In the genomic region with DNA sequence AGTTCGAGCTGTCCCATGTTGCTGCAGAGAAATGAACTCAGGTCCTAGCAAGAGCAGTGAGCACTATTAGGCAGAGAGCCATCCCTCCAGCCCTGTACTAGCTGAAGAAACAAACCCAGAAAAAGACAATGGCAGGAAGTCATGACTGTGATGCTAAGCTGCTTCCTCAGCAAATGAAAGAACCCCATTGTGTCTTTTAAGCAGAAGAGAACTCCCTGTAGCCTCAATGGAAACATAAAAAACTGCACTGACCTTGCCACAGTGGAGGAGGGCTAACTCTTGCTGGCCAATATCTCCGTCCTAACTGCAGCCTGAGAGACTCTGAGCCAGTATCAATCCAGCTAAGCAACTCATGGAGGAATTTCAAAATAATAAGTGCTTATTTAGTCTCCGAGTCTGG, we compare ENCODE assay signal across 8 mouse cellular contexts. TPM values are rescaled to one million over a fixed set of nuclear protein-coding genes. Genes with fewer than 3 reads are reported as not detected.
A peak's percentile ranks its signal among the peaks of the same experiment; 100 is the strongest.
DNase-seq lines count a peak whose midpoint lies in the region; ATAC-seq and TF ChIP-seq lines count a peak whose summit lies in the region.

No protein-coding gene starts in this region.

- no peak for TF ChIP-seq POLR2A in ES-Bruce4 (IDR thresholded peaks at IDR 0.05; ENCODE audit: insufficient read depth, low read length)

- no peaks in the 10 kb centered on the region for H3K9me3 ChIP-seq in hindbrain, embryonic 10.5 days
- H3K9me3 ChIP-seq in hindbrain, embryonic 16.5 days (ENCODE audit: control insufficient read depth, low read length): no peaks in the 10 kb centered on the region
- H3K9me3 ChIP-seq in ES-Bruce4 (replicated peaks; ENCODE audit: control insufficient read depth, insufficient read depth, low read length, poor library complexity, severe bottlenecking): no peaks in the 10 kb centered on the region
- no peaks in the 10 kb centered on the region for H3K9me3 ChIP-seq in embryonic facial prominence, embryonic 15.5 days (replicated peaks)
- H3K9me3 ChIP-seq in lung, embryonic 16.5 days (ENCODE audit: control insufficient read depth, low read length): no peaks in the 10 kb centered on the region

- H3K4me2 ChIP-seq in hindbrain, embryonic 16.5 days (ENCODE audit: low read length): no peak overlapping the region
- H3K4me2 ChIP-seq in embryonic facial prominence, embryonic 15.5 days (replicated peaks): no peak overlapping the region
- no peak overlapping the region for H3K4me2 ChIP-seq in lung, embryonic 16.5 days (ENCODE audit: low read depth, low read length)

- H3K27me3 ChIP-seq in hindbrain, embryonic 10.5 days (ENCODE audit: insufficient read depth, poor library complexity, severe bottlenecking): no peaks in the 10 kb centered on the region
- no peaks in the 10 kb centered on the region for H3K27me3 ChIP-seq in hindbrain, embryonic 16.5 days (replicated peaks; ENCODE audit: control insufficient read depth, insufficient read depth, low read length)
- H3K27me3 ChIP-seq in ES-Bruce4 (ENCODE audit: control insufficient read depth, insufficient read depth, low read length, poor library complexity, severe bottlenecking): no peaks in the 10 kb centered on the region
- H3K27me3 ChIP-seq in embryonic facial prominence, embryonic 15.5 days: no peaks in the 10 kb centered on the region
- no peaks in the 10 kb centered on the region for H3K27me3 ChIP-seq in lung, embryonic 16.5 days (ENCODE audit: control insufficient read depth, insufficient read depth, low read depth, low read length)

- TF ChIP-seq EP300 in ES-Bruce4 (IDR thresholded peaks at IDR 0.05; ENCODE audit: insufficient read depth, low read depth, low read length): 0 out of 2 replicates have a peak, but pooled peaks have one; percentile 26

- H3K36me3 ChIP-seq in hindbrain, embryonic 10.5 days: no peaks in the 10 kb centered on the region
- no peaks in the 10 kb centered on the region for H3K36me3 ChIP-seq in hindbrain, embryonic 16.5 days (ENCODE audit: control insufficient read depth, insufficient read depth, low read length)
- no peaks in the 10 kb centered on the region for H3K36me3 ChIP-seq in ES-Bruce4 (ENCODE audit: control insufficient read depth, insufficient read depth, low read length, poor library complexity, severe bottlenecking)
- no peaks in the 10 kb centered on the region for H3K36me3 ChIP-seq in embryonic facial prominence, embryonic 15.5 days
- H3K36me3 ChIP-seq in lung, embryonic 16.5 days (ENCODE audit: control insufficient read depth, insufficient read depth, low read length): no peaks in the 10 kb centered on the region

- ATAC-seq in hindbrain, embryonic 16.5 days: no peak
- ATAC-seq in embryonic facial prominence, embryonic 15.5 days (ENCODE audit: insufficient number of reproducible peaks, low FRiP score, low TSS enrichment, low read depth): no peak
- ATAC-seq in lung, embryonic 16.5 days (ENCODE audit: low read depth): peak; percentile 65

- no peak for TF ChIP-seq CTCF in ES-Bruce4 (IDR thresholded peaks at IDR 0.05; ENCODE audit: low read depth, low read length)

- H3K9ac ChIP-seq in hindbrain, embryonic 16.5 days (ENCODE audit: low read depth, low read length): no peak overlapping the region
- 0 out of 2 replicates have a peak overlapping the region, but pooled peaks have one; percentile 79 for H3K9ac ChIP-seq in ES-Bruce4 (ENCODE audit: low read depth, poor library complexity, severe bottlenecking)
- H3K9ac ChIP-seq in embryonic facial prominence, embryonic 15.5 days: no peak overlapping the region
- H3K9ac ChIP-seq in lung, embryonic 16.5 days (ENCODE audit: low read length): no peak overlapping the region

- H3K4me3 ChIP-seq in hindbrain, embryonic 10.5 days: no peak overlapping the region
- no peak overlapping the region for H3K4me3 ChIP-seq in hindbrain, embryonic 16.5 days (ENCODE audit: low read length)
- H3K4me3 ChIP-seq in ES-Bruce4 (ENCODE audit: low read depth, low read length): no peak overlapping the region
- H3K4me3 ChIP-seq in embryonic facial prominence, embryonic 15.5 days (replicated peaks): no peak overlapping the region
- no peak overlapping the region for H3K4me3 ChIP-seq in lung, embryonic 16.5 days (ENCODE audit: low read length)

- no peak for DNase-seq in hindbrain, embryonic 10.5 days (ENCODE audit: low spot score)
- no peak for DNase-seq in left cerebral cortex, adult 8-10 months (ENCODE audit: low spot score in 2 of 2)
- no peak for DNase-seq in ovary, postnatal 14 days (ENCODE audit: low spot score)
- no peak for DNase-seq in layer of hippocampus, adult 18-20 months (ENCODE audit: low spot score in 2 of 2)

- 48% methylated on average over 3 of the region's 3 CpGs for WGBS in hindbrain, embryonic 10.5 days
- 30% methylated on average over 3 of the region's 3 CpGs for WGBS in hindbrain, embryonic 16.5 days
- WGBS in embryonic facial prominence, embryonic 15.5 days: 52% methylated on average over 3 of the region's 3 CpGs
- WGBS in lung, embryonic 16.5 days: 43% methylated on average over 3 of the region's 3 CpGs

- H3K4me1 ChIP-seq in hindbrain, embryonic 10.5 days (replicated peaks): peaks cover 30% of the 10 kb centered on the region
- H3K4me1 ChIP-seq in hindbrain, embryonic 16.5 days (ENCODE audit: control insufficient read depth, insufficient read depth, low read depth, low read length): no peaks in the 10 kb centered on the region
- H3K4me1 ChIP-seq in ES-Bruce4 (ENCODE audit: control insufficient read depth, insufficient read depth, low read length): peaks cover 11% of the 10 kb centered on the region
- H3K4me1 ChIP-seq in embryonic facial prominence, embryonic 15.5 days: peaks cover 1% of the 10 kb centered on the region; the same call in 1 of the 2 replicates
- peaks cover 9% of the 10 kb centered on the region for H3K4me1 ChIP-seq in lung, embryonic 16.5 days (replicated peaks; ENCODE audit: control insufficient read depth, insufficient read depth, low read length)

- peak overlapping the region; percentile 47; the same call in 1 of the 2 replicates for H3K27ac ChIP-seq in hindbrain, embryonic 10.5 days
- no peak overlapping the region; the same call in 1 of the 2 replicates for H3K27ac ChIP-seq in hindbrain, embryonic 16.5 days (ENCODE audit: low read depth, low read length)
- H3K27ac ChIP-seq in ES-Bruce4 (ENCODE audit: insufficient read depth, low read length): peak overlapping the region; percentile 90
- H3K27ac ChIP-seq in embryonic facial prominence, embryonic 15.5 days (replicated peaks): 0 out of 2 replicates have a peak overlapping the region, but pooled peaks have one; percentile 22
- H3K27ac ChIP-seq in lung, embryonic 16.5 days (ENCODE audit: low read length): peak overlapping the region; percentile 70

RNA-seq across cellular contexts. Expression of gene Ttc7b, which starts 13.4 kb away (rescaled TPM):
- 5.4 and 5.6 TPM in 2 replicates for polyA plus RNA-seq in hindbrain, embryonic 10.5 days (2016; fragmentation: Nextera tagmentation; extraction: Ambion mirVana)
- 8.1 and 8.8 TPM in 2 replicates for polyA plus RNA-seq in hindbrain, embryonic 16.5 days (2015; fragmentation: Nextera tagmentation; extraction: Ambion mirVana)
- 56.0 and 61.1 TPM in 2 replicates for polyA plus RNA-seq in ES-Bruce4 (2011; ENCODE audit: insufficient read depth, insufficient read length, low read depth, missing spikeins)
- polyA plus RNA-seq in embryonic facial prominence, embryonic 15.5 days (2015; fragmentation: Nextera tagmentation; extraction: Ambion mirVana): 5.0 and 5.6 TPM in 2 replicates
- polyA plus RNA-seq in lung, embryonic 16.5 days (2015; fragmentation: Nextera tagmentation; extraction: Ambion mirVana): 3.6 and 3.7 TPM in 2 replicates
- 100 to 1,000 TPM; 197 to 225 (median 213) TPM for total RNA-seq in left cerebral cortex, adult 8-10 months (2022)
- total RNA-seq in layer of hippocampus, adult 18-20 months (2021): 100 to 1,000 TPM; 168 to 176 TPM
